Mouse (Mus musculus): ENCODE data around the gene Kcnk7.

DNA sequence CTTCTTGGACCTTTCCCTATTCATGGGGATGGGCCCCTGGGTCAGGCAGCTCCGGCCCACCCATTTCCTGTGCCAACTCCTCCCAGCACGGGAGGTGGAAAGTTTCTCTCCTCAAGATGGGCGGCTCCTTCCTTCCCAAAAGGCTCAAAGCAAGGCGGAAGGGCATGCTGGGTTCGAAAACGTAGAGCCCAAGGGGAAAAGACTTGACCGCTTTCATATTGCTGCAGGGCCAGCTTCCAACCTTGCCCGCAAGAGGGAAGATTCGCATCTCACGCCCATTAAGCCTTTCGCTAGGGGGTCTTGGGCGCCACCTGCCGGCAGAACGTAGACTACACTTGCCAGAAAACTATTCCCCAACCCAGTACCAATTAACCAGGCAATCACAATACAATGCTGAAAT lies 23.5 kb downstream of the Kcnk7 start:
- TF ChIP-seq CTCF (IDR thresholded peaks at IDR 0.05; ENCODE audit: control insufficient read depth, insufficient read depth, low read length) (peak; percentile 100), POLR2A (IDR thresholded peaks at IDR 0.05; ENCODE audit: borderline replicate concordance, control insufficient read depth, low read depth, low read length) (no peak)

Data from bone marrow, adult 2 months (tissue).